Mouse (Mus musculus) cerebellum, adult 11 months (tissue): ENCODE measurements around the gene Lhfp.
A peak's percentile ranks its signal among the peaks of the same experiment; 100 is the strongest.
"Not testable (repeated sequence)": the region's sequence is repeated elsewhere in the genome, so short reads cannot be mapped to it uniquely, and the experiment has no call there.

ENCODE experiments used
- DNase-seq: peaks from one replicate; pipeline ENCODE4 v3.0.0; 2022

Lhfp gene

DNA sequence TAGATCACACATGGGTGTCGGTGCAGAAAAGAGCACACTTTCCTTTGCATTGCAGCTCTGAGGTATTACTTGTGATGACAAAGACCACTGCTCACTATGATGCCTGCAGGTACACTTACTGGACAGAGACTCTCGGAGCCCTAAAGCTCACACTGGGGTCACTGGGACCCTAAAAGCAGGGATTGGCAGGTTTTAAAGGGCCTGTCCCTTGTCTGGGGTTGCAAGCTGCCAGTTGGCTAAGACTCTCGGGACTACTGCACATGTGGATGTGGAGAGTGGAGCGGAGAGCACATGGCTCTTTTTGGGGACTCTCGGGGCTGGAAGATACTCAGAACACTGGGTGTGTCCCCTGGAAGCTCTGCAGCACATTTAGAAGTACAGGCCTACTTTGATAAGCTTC is 182.8 kb downstream of the Lhfp start:
- no peak for DNase-seq

GRCm38 (mm10) chr3:53225774-53226173 is 184.4 kb downstream of the Lhfp start:
- DNase-seq, result no peak

DNA sequence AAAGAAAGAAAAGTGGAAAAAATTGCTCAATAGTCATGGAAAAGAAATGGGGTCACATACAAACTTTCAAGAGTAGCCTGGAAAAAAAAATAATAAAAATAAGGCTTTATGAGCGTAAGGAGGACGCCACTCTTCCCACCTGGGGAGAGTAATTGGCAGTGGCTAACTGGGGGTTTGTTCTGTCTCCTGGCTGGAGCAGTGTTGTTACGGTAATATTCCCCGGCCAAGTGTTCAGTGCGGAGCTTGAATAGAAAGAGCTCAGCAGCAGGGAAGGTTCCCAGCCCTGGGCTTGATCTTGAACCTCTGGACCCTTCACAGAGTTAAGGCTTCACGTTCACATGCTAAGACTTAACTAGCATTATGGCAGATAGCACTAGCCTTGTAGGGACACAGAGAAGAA is 184.9 kb downstream of the Lhfp start:
- no peak for DNase-seq

DNA sequence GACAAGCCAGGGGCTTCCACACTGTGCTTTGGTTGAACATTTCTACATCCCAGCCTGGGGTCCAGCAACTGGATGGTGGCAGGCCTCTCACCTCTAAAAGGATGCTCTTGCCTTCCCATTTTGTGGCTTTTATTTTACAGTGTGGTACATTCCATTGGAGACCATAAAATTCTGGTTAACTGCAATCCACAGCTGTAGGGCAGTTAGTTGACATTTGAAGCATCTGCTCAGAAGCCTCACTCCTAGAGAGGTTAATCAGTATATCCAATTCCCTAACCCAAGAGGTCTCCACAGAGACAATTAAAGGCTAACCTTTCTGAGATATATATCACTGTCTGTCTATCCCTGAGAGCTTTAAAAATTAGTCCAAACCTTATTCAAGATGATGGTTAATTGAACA is 186.5 kb downstream of the Lhfp start:
- no peak for DNase-seq

DNA sequence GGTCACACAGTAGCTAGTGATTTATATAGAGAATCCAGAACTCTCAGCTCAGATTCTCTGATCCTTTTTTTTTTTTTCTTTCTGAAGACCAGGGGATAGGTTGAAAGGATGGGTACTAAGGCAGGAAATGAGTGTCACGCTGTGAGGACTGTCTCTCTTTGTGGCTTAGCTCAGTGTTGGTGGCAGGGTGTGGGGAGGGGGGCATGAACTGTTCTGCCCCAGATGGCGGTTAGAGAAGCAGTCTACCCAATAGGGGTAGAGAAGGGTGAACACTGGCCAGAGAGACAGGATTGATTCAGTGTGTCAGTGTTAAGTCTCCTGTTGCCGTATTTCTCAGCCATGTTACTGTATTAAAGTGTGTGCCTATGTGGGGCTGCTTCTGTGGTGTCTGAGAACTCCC is 189.2 kb downstream of the Lhfp start:
- DNase-seq, result no peak

GRCm38 (mm10) chr3:53231112-53231511 is 189.8 kb downstream of the Lhfp start:
- no peak for DNase-seq

- not testable (repeated sequence) for DNase-seq
Observed at GRCm38 (mm10) chr3:53232411-53232810, 191.1 kb downstream of the Lhfp start.

DNA sequence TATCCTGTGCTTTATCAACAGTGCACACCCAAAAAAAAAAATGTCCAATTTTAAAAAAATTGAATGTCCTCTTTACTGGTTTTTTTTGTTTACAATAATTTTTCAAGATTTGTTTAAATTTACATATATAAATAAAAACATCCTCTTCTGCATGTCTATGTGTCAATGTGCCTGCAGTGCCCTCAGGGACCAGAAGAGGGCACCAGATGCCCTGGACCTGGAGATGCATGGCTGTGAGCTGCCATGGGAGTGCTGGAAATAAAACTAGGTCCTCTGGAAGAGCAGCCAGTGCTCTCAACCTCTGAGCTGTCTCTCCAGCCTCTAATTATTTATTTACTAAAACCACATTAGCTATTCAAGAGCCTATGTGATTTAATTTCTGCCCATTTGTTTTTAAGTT is 193.4 kb downstream of the Lhfp start:
- DNase-seq, result no peak

DNA sequence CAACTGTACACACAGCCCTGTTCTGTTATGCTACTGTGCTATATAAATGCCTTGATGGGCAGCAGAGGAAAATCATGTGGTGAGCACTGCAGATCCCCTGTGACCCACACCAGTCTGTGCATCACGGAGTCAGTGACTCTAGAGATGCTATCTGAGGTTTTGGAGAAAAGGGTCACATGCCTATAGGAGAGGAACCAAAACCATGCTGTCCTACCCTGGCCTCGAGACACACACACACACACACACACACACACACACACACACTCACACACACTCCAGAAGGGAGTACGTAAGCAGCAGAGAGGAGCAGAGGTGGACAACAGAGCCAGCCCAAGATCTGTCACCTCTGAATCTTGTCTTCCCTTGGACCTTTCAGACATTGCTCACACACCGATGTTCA is 195.1 kb downstream of the Lhfp start:
- no peak for DNase-seq

DNA sequence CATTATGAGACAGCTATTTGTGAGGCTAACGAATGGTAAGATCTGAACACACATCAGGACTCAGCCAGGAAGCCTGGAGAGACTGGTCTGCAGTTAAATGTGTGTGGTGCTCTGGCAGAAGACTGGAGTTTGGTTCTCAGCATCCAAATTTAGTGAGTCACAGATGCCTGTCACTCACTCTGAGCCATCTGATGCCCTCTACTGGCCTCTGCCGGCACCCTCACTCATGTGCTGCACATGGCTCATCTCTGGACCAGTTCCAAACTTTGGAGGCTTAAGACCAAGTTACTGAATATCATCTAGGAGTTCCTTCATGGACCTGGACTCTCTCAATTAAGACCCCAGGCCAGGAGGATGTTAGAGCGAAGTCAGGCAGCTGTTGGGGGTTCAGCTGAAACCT is 198.8 kb downstream of the Lhfp start:
- DNase-seq, result no peak

- DNase-seq, result no peak
Observed at GRCm38 (mm10) chr3:53245571-53246208, 204.4 kb downstream of the Lhfp start.

DNA sequence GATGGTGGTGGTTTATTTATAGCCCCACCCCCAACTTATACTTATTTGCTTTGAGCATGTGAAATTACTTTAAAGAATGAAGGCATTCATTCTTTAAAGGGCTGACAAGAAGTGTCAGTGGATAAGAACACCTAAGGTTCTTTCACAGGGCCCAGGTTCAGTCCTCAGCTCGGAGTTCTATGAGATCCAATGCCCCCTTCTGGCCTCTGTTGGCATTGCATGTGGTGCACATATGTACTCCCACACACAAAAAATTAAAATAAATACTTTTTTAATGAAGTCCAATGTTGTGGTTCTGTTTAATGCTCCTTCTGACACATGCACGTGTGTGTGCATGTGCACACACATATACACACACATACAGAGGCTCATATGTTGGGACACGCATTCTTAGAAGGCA is 205.8 kb downstream of the Lhfp start:
- peak; percentile 35 for DNase-seq

DNA sequence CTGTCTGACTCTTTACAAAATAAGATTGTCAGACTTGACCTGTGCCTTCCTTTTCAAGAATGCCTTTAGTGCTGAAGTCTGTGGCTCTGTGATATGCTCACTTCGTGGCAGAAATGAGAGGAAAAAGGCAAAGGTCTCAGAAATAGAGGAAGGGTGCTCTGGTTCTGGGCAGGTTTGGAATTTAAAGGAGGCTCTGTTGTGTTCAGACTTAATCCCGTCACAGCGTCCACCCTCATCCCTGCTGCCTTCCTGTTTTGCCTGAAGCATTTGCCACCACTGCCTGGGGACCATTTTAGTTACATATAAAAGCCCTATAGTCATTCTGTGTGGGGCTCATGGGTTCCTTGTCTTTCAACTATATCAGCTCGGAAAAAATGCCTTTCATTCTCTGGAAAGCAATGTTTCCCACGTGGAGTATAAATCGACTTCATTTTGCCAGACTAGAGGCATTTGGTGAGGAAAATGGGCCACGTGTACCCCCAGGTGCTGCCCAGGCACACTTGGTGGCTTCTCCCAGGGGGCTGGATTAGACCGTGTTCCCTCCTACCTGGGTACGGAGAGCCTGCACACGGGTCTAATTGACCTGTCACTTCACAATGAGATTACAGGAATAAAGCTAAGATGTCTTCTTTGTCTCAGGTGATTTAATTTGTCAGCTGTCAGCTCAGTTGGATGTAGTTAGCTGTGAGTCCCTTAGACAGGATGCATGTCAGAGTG is 207.0 kb downstream of the Lhfp start:
- DNase-seq, result no peak

DNA sequence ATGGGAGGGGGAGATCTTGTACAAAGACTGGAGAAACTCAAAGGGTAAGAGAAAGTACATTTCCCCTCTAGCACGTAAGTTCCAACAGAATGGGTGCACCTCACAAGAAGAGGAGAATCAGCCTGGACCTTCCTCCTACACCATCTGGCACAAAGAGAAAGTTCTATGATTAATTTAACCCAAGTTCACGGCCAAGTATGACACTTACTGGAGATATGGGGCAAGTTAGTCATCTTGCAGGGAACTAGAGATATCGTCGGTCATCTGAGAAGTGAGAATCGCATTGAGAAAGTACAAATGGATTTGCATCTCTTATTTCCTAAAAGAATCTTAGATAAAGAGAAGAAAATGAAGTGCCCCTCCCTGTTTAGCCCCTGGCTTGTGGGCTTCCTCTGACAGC is 211.2 kb downstream of the Lhfp start:
- DNase-seq, result no peak

DNA sequence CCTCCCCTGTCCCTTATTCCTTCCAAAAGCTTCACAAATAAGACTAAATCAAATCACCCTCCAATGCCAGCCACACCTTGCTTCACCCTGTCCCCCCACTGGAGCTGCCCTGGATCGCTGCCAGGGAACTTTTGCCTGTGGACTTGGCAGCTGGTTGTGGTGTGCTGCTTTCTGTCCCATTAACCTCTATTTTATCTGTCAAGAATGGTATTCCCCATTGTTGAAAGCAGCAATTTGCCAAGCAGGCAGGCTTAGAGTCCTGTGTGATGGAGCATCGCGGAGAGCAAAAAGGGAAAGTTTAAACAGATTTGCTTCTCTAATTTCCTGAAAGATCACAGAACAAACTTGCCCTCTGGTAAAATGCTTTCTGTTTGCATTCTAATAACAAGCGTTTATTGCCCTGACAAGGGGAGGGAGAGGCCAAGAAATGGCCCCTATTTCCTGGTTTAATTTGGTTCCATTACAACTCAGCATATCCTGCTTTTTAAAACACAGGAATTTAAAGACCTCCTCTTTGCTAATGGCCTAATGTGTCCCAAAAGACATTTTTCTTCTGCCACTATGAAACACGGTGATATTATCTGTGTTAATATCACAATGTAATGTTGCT is 212.0 kb downstream of the Lhfp start:
- DNase-seq, result no peak

DNA sequence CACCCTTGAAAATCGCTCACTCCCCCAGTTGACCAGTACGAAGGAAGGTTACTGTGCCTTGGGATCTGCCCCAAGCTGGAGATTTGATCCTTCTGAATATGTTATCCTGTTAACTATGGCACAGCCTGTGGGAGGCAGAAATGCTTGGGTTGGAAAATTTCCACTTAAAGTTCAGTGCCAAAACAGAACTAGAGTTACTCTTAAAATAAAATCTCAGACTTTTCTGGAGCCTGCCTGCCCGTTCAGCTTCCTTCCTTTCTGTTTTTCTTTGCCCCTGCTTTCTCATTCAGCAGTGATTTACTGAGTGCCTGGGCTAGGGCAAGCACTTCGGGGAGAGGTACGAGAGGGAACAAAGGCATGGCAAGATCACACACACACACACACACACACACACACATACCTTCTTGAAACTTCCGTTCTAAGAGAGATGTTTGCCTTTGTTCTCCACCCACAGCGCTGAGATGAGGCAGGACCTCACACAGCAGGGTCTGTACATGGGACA is 217.4 kb downstream of the Lhfp start:
- no peak for DNase-seq

- no peak for DNase-seq
Observed at GRCm38 (mm10) chr3:53266116-53266515, 224.8 kb downstream of the Lhfp start.

DNA sequence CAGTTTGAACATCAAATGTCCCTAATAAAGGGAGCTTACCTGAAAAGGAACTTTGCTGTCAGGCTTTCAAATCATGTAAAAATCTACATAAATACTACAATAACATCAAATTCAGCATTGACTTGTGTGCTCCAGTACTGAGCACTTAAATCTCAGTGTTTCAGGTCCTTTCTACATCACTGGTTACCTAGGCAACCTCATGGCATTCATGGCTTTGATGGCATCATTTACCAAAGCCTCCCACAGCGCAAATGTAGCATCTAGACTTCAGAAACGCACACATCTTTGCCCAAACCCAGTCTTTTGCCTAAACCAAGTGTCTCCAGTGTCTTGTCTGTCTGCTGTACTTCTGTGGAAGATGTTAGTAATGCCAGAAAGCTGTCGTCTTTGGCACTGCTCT is 225.7 kb downstream of the Lhfp start:
- DNase-seq, result no peak

DNA sequence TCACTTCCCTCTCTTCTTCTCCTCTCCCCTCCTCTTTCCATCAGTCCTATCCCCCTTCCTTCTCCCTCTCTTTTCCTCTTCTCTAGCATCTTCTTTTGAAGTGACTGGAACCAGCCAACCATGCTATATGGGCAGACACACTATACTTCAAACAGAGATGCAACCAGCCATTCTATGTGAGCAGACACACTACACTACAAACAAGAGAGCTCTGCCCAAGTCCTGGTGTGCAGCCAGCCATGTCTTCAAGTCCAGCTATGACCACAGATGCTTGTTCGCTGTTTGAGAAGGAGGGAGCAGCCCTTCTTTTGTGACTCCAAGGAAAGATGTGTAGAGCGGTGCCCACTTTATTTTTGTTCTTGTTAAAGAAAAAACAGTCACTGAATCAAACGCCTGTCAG is 231.9 kb downstream of the Lhfp start:
- DNase-seq, result no peak

GRCm38 (mm10) chr3:53277993-53278392 is 236.7 kb downstream of the Lhfp start:
- no peak for DNase-seq

GRCm38 (mm10) chr3:53282005-53282404 is 240.7 kb downstream of the Lhfp start:
- DNase-seq, result not testable (repeated sequence)

DNA sequence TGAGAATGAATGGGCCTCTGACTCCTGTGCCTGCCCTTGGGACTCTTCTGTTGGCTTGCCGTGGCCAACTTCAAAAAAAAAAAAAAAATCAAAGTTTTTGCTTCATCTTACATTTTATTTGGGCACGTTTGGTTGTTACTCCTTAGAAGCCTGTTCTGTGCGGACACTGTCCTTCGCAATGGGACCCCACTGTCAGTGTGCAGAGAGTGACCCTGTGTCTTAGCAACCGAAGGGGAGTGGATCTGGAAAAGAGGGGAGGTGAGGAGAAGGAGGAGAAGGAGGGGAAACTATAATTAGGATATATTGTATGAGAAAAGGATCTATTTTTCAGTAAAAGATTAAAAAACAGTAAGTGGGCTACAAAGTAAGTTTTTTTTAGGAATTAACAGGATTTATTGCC is 242.7 kb downstream of the Lhfp start:
- no peak for DNase-seq

GRCm38 (mm10) chr3:53284471-53285177 is 243.3 kb downstream of the Lhfp start:
- no peak for DNase-seq

DNA sequence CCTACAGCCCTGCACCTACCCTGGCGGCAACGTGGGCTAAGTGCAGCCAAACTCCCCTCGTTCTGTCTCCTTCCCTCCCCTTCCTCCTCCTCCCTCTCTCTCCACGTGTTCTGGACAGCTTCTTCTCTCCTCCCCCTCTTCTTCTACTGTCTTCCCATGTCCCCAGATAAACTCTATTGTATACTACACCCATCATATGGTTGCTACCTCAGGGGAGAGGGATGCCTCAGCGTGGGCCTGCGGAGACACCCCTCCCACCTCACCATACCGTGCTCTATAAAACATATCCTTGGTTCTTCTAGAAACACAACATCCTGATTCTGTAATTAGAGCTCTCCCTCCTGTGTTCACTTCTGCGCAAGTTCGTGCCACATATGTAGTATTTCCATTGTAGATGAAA is 247.3 kb downstream of the Lhfp start:
- DNase-seq, result no peak
